Mouse (Mus musculus) liver, embryonic 11.5 days (tissue): Measurements from ENCODE around the gene Gm11634. TPM values are rescaled to one million over a fixed set of nuclear protein-coding genes. Genes with fewer than 3 reads are reported as not detected.
"Not testable (repeated sequence)": the region's sequence is repeated elsewhere in the genome, so short reads cannot be mapped to it uniquely, and the experiment has no call there.

Source experiments
- ATAC-seq: fragments of 200-750 bp; cut with Nextera tagmentation; replicated peaks from 2 replicates; pipeline ENCODE4 v1.8.0; 2017; ENCODE audit warnings: moderate number of reproducible peaks, mild to moderate bottlenecking, moderate TSS enrichment, moderate library complexity; ENCODE audit not compliant: low FRiP score
- DNase-seq: peaks from one replicate; pipeline ENCODE4 v3.0.0-alpha.2; 2017; ENCODE audit warnings: low spot score
- H3K27ac ChIP-seq: fragments of 300-500 bp; sonication (generic); 2 replicates; pipeline ENCODE4 v1.5.1; 2014; ENCODE audit warnings: mild to moderate bottlenecking, low read depth, low read length, control low read depth
- H3K27me3 ChIP-seq: fragments of 300-500 bp; sonication (generic); replicated peaks from 2 replicates; pipeline ENCODE4 v1.6.1; 2014; ENCODE audit warnings: low read length, mixed read lengths; ENCODE audit not compliant: control insufficient read depth, insufficient read depth
- H3K36me3 ChIP-seq: fragments of 300-500 bp; sonication (generic); 2 replicates; pipeline ENCODE4 v1.6.1; 2014; ENCODE audit warnings: mild to moderate bottlenecking, low read length, moderate library complexity, mixed read lengths; ENCODE audit not compliant: control insufficient read depth, insufficient read depth
- H3K4me1 ChIP-seq: fragments of 300-500 bp; sonication (generic); replicated peaks from 2 replicates; pipeline ENCODE4 v1.6.1; 2014; ENCODE audit warnings: low read length, mixed read lengths; ENCODE audit not compliant: control insufficient read depth, insufficient read depth
- H3K4me2 ChIP-seq: fragments of 300-500 bp; sonication (generic); 2 replicates; pipeline ENCODE4 v1.6.1; 2014; ENCODE audit warnings: mild to moderate bottlenecking, control low read depth, moderate library complexity
- H3K4me3 ChIP-seq: fragments of 300-500 bp; sonication (generic); 2 replicates; pipeline ENCODE4 v1.5.1; 2014; ENCODE audit warnings: low read depth, low read length, control low read depth
- H3K9ac ChIP-seq: fragments of 300-500 bp; sonication (generic); 2 replicates; pipeline ENCODE4 v1.6.1; 2014; ENCODE audit warnings: low read depth, low read length, control low read depth
- H3K9me3 ChIP-seq: fragments of 300-500 bp; sonication (generic); 2 replicates; pipeline ENCODE4 v1.6.1; 2016; ENCODE audit warnings: low read length, inconsistent platforms, mixed read lengths; ENCODE audit not compliant: control insufficient read depth
- WGBS: fragments of 180-500 bp; shearing (Covaris S2); extraction: QIAGEN DNeasy Blood & Tissue Kit; methylation state at CpG from one replicate; pipeline ENCODE4 v1.1.7; 2014; 5-methylcytosine and 5-hydroxymethylcytosine counted together
- polyA plus RNA-seq: library from polyadenylated mRNA; unstranded; fragments of >200 nt; fragmentation: Nextera tagmentation; extraction: Ambion mirVana; gene quantifications from 2 replicates; pipeline ENCODE4 v1.2.1, GENCODE M21; 2014

Gene Gm11634
- polyA plus RNA-seq, 1 experiment from 2014 or later = not detected

- H3K36me3 ChIP-seq = no peaks in the 10 kb centered on the region; the same call in 1 of the 2 replicates
- H3K4me3 ChIP-seq = no peak overlapping the region
- H3K4me2 ChIP-seq = no peak overlapping the region
- H3K9me3 ChIP-seq = no peaks in the 10 kb centered on the region
- DNase-seq (no peak), ATAC-seq (no peak)
- 88% methylated on average over 10 of the region's 10 CpGs for WGBS
- H3K27me3 ChIP-seq = no peaks in the 10 kb centered on the region
- H3K9ac ChIP-seq = no peak overlapping the region
- no peak overlapping the region for H3K27ac ChIP-seq
- H3K4me1 ChIP-seq = peaks cover 6% of the 10 kb centered on the region; the same call in 1 of the 2 replicates
Observed at GRCm38 (mm10) chr11:101587676-101588075, 11.4 kb downstream of the Gm11634 start.

GRCm38 (mm10) chr11:101585805-101586204, 13.3 kb downstream of the Gm11634 start:
- no peak overlapping the region for H3K4me2 ChIP-seq
- no peaks in the 10 kb centered on the region; the same call in 1 of the 2 replicates for H3K36me3 ChIP-seq
- H3K9me3 ChIP-seq = no peaks in the 10 kb centered on the region
- 65% methylated on average over 4 of the region's 4 CpGs for WGBS
- no peaks in the 10 kb centered on the region for H3K27me3 ChIP-seq
- DNase-seq (no peak), ATAC-seq (no peak)
- no peak overlapping the region for H3K4me3 ChIP-seq
- H3K4me1 ChIP-seq = peaks cover 12% of the 10 kb centered on the region
- H3K9ac ChIP-seq = no peak overlapping the region
- no peak overlapping the region for H3K27ac ChIP-seq

GRCm38 (mm10) chr11:101585031-101585430, 14.0 kb downstream of the Gm11634 start:
- ATAC-seq, H3K27me3 ChIP-seq, H3K36me3 ChIP-seq, H3K9ac ChIP-seq, H3K9me3 ChIP-seq, H3K4me3 ChIP-seq, DNase-seq, H3K4me2 ChIP-seq, H3K27ac ChIP-seq: not testable (repeated sequence)
- WGBS = 93% methylated on average over 1 of the region's 1 CpGs
- H3K4me1 ChIP-seq = peaks cover 12% of the 10 kb centered on the region

DNA sequence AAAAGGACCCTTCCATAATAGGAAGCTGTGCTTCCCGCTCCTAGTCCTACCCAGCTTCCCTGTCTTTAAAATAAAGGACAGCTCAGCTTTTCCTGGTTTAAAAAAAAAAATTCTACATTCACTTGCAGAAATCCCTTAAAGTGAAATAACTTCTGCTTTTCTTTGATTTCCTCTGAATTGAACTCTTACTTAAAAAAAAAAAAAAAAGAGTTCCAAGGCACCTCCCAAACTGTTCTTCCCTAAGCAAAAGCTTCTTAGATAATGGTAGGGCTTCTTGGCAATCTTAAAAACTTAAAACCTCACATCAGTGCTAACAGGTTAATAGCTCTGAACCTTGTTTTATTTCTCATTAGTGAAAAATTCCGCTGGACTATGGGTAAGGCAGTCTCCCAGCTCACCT, 15.9 kb downstream of the Gm11634 start:
- no peak overlapping the region for H3K27ac ChIP-seq
- no peaks in the 10 kb centered on the region for H3K9me3 ChIP-seq
- no peaks in the 10 kb centered on the region for H3K27me3 ChIP-seq
- peaks cover 6% of the 10 kb centered on the region for H3K4me1 ChIP-seq
- H3K4me2 ChIP-seq = no peak overlapping the region
- H3K36me3 ChIP-seq = peaks cover 3% of the 10 kb centered on the region
- H3K4me3 ChIP-seq = no peak overlapping the region
- no peak for DNase-seq
- WGBS = 88% methylated on average over 2 of the region's 2 CpGs
- H3K9ac ChIP-seq = no peak overlapping the region
- no peak for ATAC-seq

DNA sequence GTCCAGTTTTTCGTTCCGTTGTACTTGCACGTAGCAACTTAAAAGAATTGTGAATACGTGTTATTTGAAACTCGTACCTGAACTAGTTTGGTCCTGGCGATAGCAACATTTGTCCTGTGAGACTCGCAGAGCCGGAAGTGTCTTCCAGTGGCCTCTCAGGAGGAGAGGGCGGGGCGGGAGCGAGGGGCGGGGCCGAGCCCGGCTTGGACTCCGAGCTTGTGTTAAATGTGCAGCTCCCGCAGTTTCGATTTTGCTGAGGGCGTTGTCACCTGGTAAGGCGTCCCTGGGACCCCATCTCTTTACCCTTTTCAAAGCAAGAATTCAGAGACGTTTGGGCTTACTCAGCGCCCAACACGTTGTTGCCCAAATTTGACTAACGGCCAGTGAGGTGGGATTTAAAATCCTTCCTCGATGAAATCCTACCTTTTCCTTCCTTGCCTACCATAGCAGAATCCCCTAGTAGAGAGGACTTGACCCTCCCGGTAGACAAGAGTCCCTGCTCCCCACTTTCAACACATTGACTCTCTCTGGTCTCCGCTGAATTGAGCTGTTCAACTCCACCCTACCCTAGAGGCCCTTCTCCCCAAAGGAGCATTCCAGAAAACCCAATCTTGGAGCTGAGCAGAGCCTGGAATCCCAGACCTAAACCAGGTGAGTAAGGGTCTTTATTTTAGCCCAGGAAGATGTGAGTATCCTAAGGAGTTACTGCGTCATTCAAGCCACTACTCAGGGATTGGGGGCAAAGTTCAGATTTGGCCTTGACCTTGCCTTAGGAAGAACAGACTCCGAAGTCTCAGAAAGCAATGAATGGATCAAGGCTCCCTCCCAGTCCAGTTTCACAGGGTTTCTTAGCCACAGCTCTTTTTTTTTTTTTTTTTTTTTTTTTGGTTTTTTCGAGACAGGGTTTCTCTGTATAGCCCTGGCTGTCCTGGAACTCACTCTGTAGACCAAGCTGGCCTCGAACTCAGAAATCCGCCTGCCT, 16.7 kb downstream of the Gm11634 start, which contains the start of gene Tmem106a:
Gene Tmem106a, plus strand, starts transcription at position 189 of the 982 bp plus-strand sequence.
- Histone ChIP-seq H3K9me3 (no peaks in the 10 kb centered on the region), H3K36me3 (peaks cover 8% of the 10 kb centered on the region), H3K4me2 (peak within 1 kb of the TSS; percentile 71), H3K27ac (peak within 1 kb of the TSS; percentile 38; the same call in 1 of the 2 replicates), H3K4me1 (peaks cover 6% of the 10 kb centered on the region), H3K4me3 (peak within 1 kb of the TSS; percentile 51), H3K27me3 (no peaks in the 10 kb centered on the region), H3K9ac (peak within 1 kb of the TSS; percentile 69)
- peak; percentile 84 for DNase-seq
- peak; percentile 84 for ATAC-seq
- 17% methylated on average over 30 of the region's 31 CpGs for WGBS

GRCm38 (mm10) chr11:101581081-101581764, 17.8 kb downstream of the Gm11634 start:
- no peak overlapping the region for H3K4me3 ChIP-seq
- no peak overlapping the region for H3K9ac ChIP-seq
- ATAC-seq (no peak), DNase-seq (no peak)
- 55% methylated on average over 6 of the region's 6 CpGs for WGBS
- peak overlapping the region; percentile 71; the same call in 1 of the 2 replicates for H3K4me2 ChIP-seq
- H3K4me1 ChIP-seq = peaks cover 6% of the 10 kb centered on the region
- H3K27ac ChIP-seq = peak overlapping the region; percentile 38; the same call in 1 of the 2 replicates
- H3K27me3 ChIP-seq = no peaks in the 10 kb centered on the region
- H3K36me3 ChIP-seq = peaks cover 18% of the 10 kb centered on the region
- no peaks in the 10 kb centered on the region for H3K9me3 ChIP-seq

GRCm38 (mm10) chr11:101576116-101576515, 22.9 kb downstream of the Gm11634 start:
- Histone ChIP-seq H3K9ac (no peak overlapping the region), H3K4me3 (no peak overlapping the region), H3K4me2 (no peak overlapping the region), H3K27me3 (no peaks in the 10 kb centered on the region), H3K9me3 (no peaks in the 10 kb centered on the region), H3K36me3 (peaks cover 53% of the 10 kb centered on the region), H3K27ac (no peak overlapping the region), H3K4me1 (no peaks in the 10 kb centered on the region)
- no peak for DNase-seq
- WGBS = 82% methylated on average over 6 of the region's 6 CpGs
- no peak for ATAC-seq

- Histone ChIP-seq H3K9me3 (no peaks in the 10 kb centered on the region), H3K27ac (no peak overlapping the region), H3K4me1 (no peaks in the 10 kb centered on the region), H3K27me3 (no peaks in the 10 kb centered on the region), H3K4me3 (no peak overlapping the region), H3K36me3 (peaks cover 70% of the 10 kb centered on the region), H3K9ac (no peak overlapping the region), H3K4me2 (no peak overlapping the region)
- DNase-seq (no peak), ATAC-seq (no peak)
- 85% methylated on average over 3 of the region's 3 CpGs for WGBS
Observed at GRCm38 (mm10) chr11:101568421-101568820, 30.6 kb downstream of the Gm11634 start.
